Mouse (Mus musculus) CH12.LX (cell line): ENCODE results near the gene Fam219b. TPM values are rescaled to one million over a fixed set of nuclear protein-coding genes. Genes with fewer than 3 reads are reported as not detected.

Source experiments
- DNase-seq: peaks from one replicate; pipeline ENCODE4 v3.0.0-alpha.2; 2013; ENCODE audit errors: extremely low read depth
- H3K27ac ChIP-seq: 2 replicates; pipeline ENCODE4 v1.5.1; 2012; ENCODE audit warnings: low read depth, mild to moderate bottlenecking, control low read depth, moderate library complexity; ENCODE audit not compliant: insufficient read depth
- H3K27me3 ChIP-seq: replicated peaks from 2 replicates; pipeline ENCODE3; 2012; ENCODE audit warnings: inconsistent platforms
- H3K36me3 ChIP-seq, 2 experiments: replicated peaks in 1 of 2; 2 replicates each; pipeline versions ENCODE3 to v1.6.1; 2012; ENCODE audit warnings: inconsistent platforms in 1 of 2, low read length in 1 of 2, mild to moderate bottlenecking in 1 of 2, mixed read lengths in 1 of 2, moderate library complexity in 1 of 2; ENCODE audit not compliant: control insufficient read depth in 1 of 2, insufficient read depth in 1 of 2
- H3K4me1 ChIP-seq, 2 experiments: 2 replicates each; pipeline ENCODE4 v1.6.1; 2012; ENCODE audit warnings: inconsistent platforms in 1 of 2, moderate library complexity in 1 of 2; ENCODE audit not compliant: insufficient read depth in 2 of 2, control insufficient read depth in 1 of 2
- H3K4me2 ChIP-seq: 2 replicates; pipeline ENCODE4 v1.6.1; 2012; ENCODE audit warnings: low read depth, mild to moderate bottlenecking, control low read depth; ENCODE audit not compliant: poor library complexity, insufficient read depth, severe bottlenecking
- H3K4me3 ChIP-seq, 3 experiments: fragments of 150-350 bp in 1 of 3; sonication (generic) in 1 of 3; replicated peaks in 1 of 3; 2 replicates each; pipeline versions ENCODE3 to v1.5.1; 2011 to 2012; ENCODE audit warnings: low read depth in 2 of 3, low read length in 2 of 3, mild to moderate bottlenecking in 2 of 3, moderate library complexity in 2 of 3, control low read depth in 1 of 3, improper control_type of control experiment in 1 of 3, inconsistent platforms in 1 of 3, mixed read lengths in 1 of 3; ENCODE audit not compliant: poor library complexity in 1 of 3
- H3K79me2 ChIP-seq: replicated peaks from 2 replicates; pipeline ENCODE4 v1.6.1; 2012; ENCODE audit warnings: mild to moderate bottlenecking, moderate library complexity; ENCODE audit not compliant: control insufficient read depth, poor library complexity, insufficient read depth, severe bottlenecking; ENCODE audit errors: extremely low read depth
- H3K9ac ChIP-seq: 2 replicates; pipeline ENCODE4 v1.6.1; 2012; ENCODE audit warnings: low read depth, mild to moderate bottlenecking, control low read depth, moderate library complexity; ENCODE audit not compliant: insufficient read depth
- H3K9me3 ChIP-seq: replicated peaks from 2 replicates; pipeline ENCODE3; 2012; ENCODE audit warnings: low read length, inconsistent platforms, mixed read lengths
- BHLHE40 ChIP-seq: IDR thresholded peaks from 2 replicates; pipeline ENCODE4 v1.6.1; 2011; ENCODE audit warnings: mild to moderate bottlenecking, low read depth, low read length, improper control_type of control experiment
- CHD1 ChIP-seq: IDR thresholded peaks from 2 replicates; pipeline ENCODE4 v1.6.1; 2012; ENCODE audit warnings: low read depth, low read length, improper control_type of control experiment, inconsistent platforms
- CTCF ChIP-seq, 2 experiments: IDR thresholded peaks in 1 of 2; conservative IDR thresholded peaks in 1 of 2; 2 replicates each; pipeline ENCODE4 v1.5.1; 2011 to 2012; ENCODE audit warnings: low read depth in 2 of 2, low read length in 2 of 2, improper control_type of control experiment in 1 of 2, inconsistent platforms in 1 of 2, mild to moderate bottlenecking in 1 of 2, moderate library complexity in 1 of 2
- ETS1 ChIP-seq: conservative IDR thresholded peaks from 2 replicates; pipeline ENCODE4 v1.6.1; 2012; ENCODE audit warnings: low read depth, mild to moderate bottlenecking, inconsistent platforms, low read length, improper control_type of control experiment, moderate library complexity
- HCFC1 ChIP-seq: IDR thresholded peaks from 2 replicates; pipeline ENCODE4 v1.6.1; 2012; ENCODE audit warnings: low read depth, mild to moderate bottlenecking, inconsistent platforms, low read length, improper control_type of control experiment
- IRF4 ChIP-seq: IDR thresholded peaks from 2 replicates; pipeline ENCODE4 v1.6.1; 2014; ENCODE audit warnings: low read depth, mild to moderate bottlenecking, inconsistent platforms, low read length, improper control_type of control experiment
- JUND ChIP-seq: conservative IDR thresholded peaks from 2 replicates; pipeline ENCODE4 v1.6.1; 2011; ENCODE audit warnings: low read depth, low read length, improper control_type of control experiment
- KAT2A ChIP-seq: IDR thresholded peaks from 2 replicates; pipeline ENCODE4 v1.6.1; 2012; ENCODE audit warnings: low read length, improper control_type of control experiment, inconsistent platforms; ENCODE audit not compliant: insufficient replicate concordance
- MAX ChIP-seq: IDR thresholded peaks from 2 replicates; pipeline ENCODE4 v1.6.1; 2011; ENCODE audit warnings: low read length, improper control_type of control experiment
- MAZ ChIP-seq: IDR thresholded peaks from 2 replicates; pipeline ENCODE4 v1.6.1; 2012; ENCODE audit warnings: low read depth, mild to moderate bottlenecking, inconsistent platforms, low read length, improper control_type of control experiment, moderate library complexity
- MEF2A ChIP-seq: IDR thresholded peaks from 2 replicates; pipeline ENCODE4 v1.6.1; 2014; ENCODE audit warnings: low read depth, mild to moderate bottlenecking, inconsistent platforms, low read length, improper control_type of control experiment, borderline replicate concordance
- MYC ChIP-seq: IDR thresholded peaks from 2 replicates; pipeline ENCODE4 v1.6.1; 2011; ENCODE audit warnings: low read depth, mild to moderate bottlenecking, improper control_type of control experiment, low read length
- PAX5 ChIP-seq: IDR thresholded peaks from 2 replicates; pipeline ENCODE4 v1.6.1; 2012; ENCODE audit warnings: low read length, inconsistent platforms, mixed read lengths
- POLR2A ChIP-seq: IDR thresholded peaks from 2 replicates; pipeline ENCODE4 v1.6.1; 2011; ENCODE audit warnings: low read depth, mild to moderate bottlenecking, improper control_type of control experiment, low read length
- RCOR1 ChIP-seq: conservative IDR thresholded peaks from 2 replicates; pipeline ENCODE4 v1.6.1; 2012; ENCODE audit warnings: low read depth, mild to moderate bottlenecking, inconsistent platforms, low read length, improper control_type of control experiment
- SIN3A ChIP-seq: IDR thresholded peaks from 2 replicates; pipeline ENCODE4 v1.6.1; 2012; ENCODE audit warnings: low read length, improper control_type of control experiment, inconsistent platforms
- UBTF ChIP-seq: IDR thresholded peaks from 2 replicates; pipeline ENCODE4 v1.6.1; 2012; ENCODE audit warnings: low read depth, mild to moderate bottlenecking, inconsistent platforms, low read length, improper control_type of control experiment, moderate library complexity
- USF1 ChIP-seq: IDR thresholded peaks from 2 replicates; pipeline ENCODE4 v1.6.1; 2014; ENCODE audit warnings: low read depth, mild to moderate bottlenecking, inconsistent platforms, low read length, improper control_type of control experiment
- ZKSCAN1 ChIP-seq: IDR thresholded peaks from 2 replicates; pipeline ENCODE4 v1.6.1; 2012; ENCODE audit warnings: low read depth, inconsistent platforms, low read length, improper control_type of control experiment, borderline replicate concordance
- ZNF384 ChIP-seq: IDR thresholded peaks from 2 replicates; pipeline ENCODE4 v1.6.1; 2012; ENCODE audit warnings: low read depth, low read length, improper control_type of control experiment, inconsistent platforms
- dilution Hi-C: fragments of 300-500 bp; cut with MboI; formaldehyde crosslinking; loops from 2 replicates; pipeline ENCODE4 v1.14.3; 2020; ENCODE audit warnings: low sequenced_read_pairs; ENCODE audit not compliant: extremely low pct_unique_long_range_greater_than_20kb, extremely low pct_ligation_motif_present
- in situ Hi-C: fragments of 300-500 bp; cut with MboI; formaldehyde crosslinking; loops from 3 replicates; pipeline ENCODE4 v1.14.3; 2019; ENCODE audit warnings: low sequenced_read_pairs, low pct_ligation_motif_present, low pct_unique_long_range_greater_than_20kb, mixed read lengths
- polyA plus RNA-seq: library from polyadenylated mRNA; unstranded; fragments of >175 nt; gene quantifications from 2 replicates; pipeline ENCODE4 v1.2.1, GENCODE M21; 2012; ENCODE audit warnings: low read depth; ENCODE audit not compliant: insufficient read length
- total RNA-seq, 2 experiments: library from RNA; depleted of rRNA; stranded (reverse); fragments of 300-350 nt in 1 of 2; fragments of >200 nt in 1 of 2; gene quantifications; 2 replicates each; pipeline ENCODE4 v1.2.3; 2012 to 2014

The Fam219b gene
- total and polyA plus RNA-seq, 3 experiments: 8.3 to 10.6 (median 9.2) TPM

DNA sequence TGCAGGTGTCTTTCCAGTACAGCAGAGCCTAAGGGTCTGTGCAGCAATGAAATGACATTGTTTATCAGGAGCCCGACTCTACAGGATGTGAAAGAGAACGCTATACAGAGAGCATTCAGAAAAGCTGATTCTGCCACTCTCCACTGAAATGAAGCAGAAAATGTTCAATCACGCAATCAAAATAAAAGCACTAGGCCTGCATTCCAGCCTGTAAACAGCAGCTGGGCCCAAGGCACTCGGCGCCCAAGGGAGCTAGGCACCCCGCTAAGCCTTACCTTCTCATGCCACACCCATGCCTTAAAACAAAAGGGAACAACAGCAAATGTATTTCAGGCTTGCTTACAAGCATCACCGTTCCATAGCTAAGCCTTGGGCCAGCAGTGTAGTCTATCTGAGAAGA, 38.8 kb upstream of the Fam219b start:
- dilution Hi-C loops (no loop called here), in situ Hi-C loops (no loop called here)
- Histone ChIP-seq H3K9ac (no peak overlapping the region), H3K27ac (no peak overlapping the region), H3K4me3 (no peak overlapping the region), H3K36me3 (no peaks in the 10 kb centered on the region), H3K4me1 (peaks cover 0 to 3% of the 10 kb centered on the region in 2 experiments; a peak in 1 of 4 replicates), H3K27me3 (peaks cover 2% of the 10 kb centered on the region), H3K79me2 (no peaks in the 10 kb centered on the region), H3K9me3 (no peaks in the 10 kb centered on the region), H3K4me2 (no peak overlapping the region)
- TF ChIP-seq IRF4: no peak
- TF ChIP-seq RCOR1: no peak
- TF ChIP-seq POLR2A: no peak
- no peak for TF ChIP-seq HCFC1
- no peak for TF ChIP-seq ZNF384
- TF ChIP-seq UBTF: no peak
- no peak for TF ChIP-seq ZKSCAN1
- no peak for TF ChIP-seq SIN3A
- no peak for TF ChIP-seq ETS1
- TF ChIP-seq BHLHE40: no peak
- no peak for TF ChIP-seq PAX5
- no peak for TF ChIP-seq MEF2A
- DNase-seq: no peak

DNA sequence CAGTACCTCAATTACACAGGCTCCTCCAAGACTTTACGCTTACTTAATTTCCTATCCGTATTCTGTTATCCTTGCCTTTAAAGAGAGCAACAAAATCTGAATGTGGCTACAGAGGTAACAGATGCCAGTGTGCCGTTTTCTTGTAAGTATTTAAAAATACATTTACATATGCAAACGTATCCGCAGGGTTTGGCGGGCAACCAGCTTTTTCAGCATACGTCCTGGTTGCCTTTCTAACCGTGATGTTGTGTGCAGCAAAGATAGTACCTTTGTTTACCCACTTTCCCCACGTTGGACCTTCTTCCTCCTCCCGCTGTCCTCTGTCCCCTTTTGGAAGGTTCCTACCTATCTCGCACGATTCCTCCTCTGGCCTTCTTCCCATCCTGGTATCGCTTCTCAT, 35.9 kb upstream of the Fam219b start:
- Histone ChIP-seq H3K4me2 (0 out of 2 replicates have a peak overlapping the region, but pooled peaks have one; percentile 25), H3K79me2 (no peaks in the 10 kb centered on the region), H3K4me3 (no peak overlapping the region), H3K27me3 (peaks cover 2% of the 10 kb centered on the region), H3K4me1 (peaks cover 0 to 3% of the 10 kb centered on the region in 2 experiments; a peak in 1 of 4 replicates), H3K36me3 (peaks cover 0 to 8% of the 10 kb centered on the region in 2 experiments), H3K9ac (no peak overlapping the region), H3K9me3 (peaks cover 4% of the 10 kb centered on the region), H3K27ac (no peak overlapping the region)
- in situ Hi-C loops (loop anchor here (10.0 kb wide), 1 partner anchor 57 kb away; the partner anchor contains the start of gene Ppcdc), dilution Hi-C loops (no loop called here)
- TF ChIP-seq POLR2A (no peak), MAZ (no peak), USF1 (no peak), JUND (no peak), MAX (no peak), UBTF (no peak), MYC (no peak), CTCF (conservative IDR thresholded peaks at IDR 0.05 in 1 of 2, IDR thresholded peaks at IDR 0.05 in 1 of 2; ENCODE audit: low read depth in 2 of 2, low read length in 2 of 2) (no peak), CHD1 (no peak), KAT2A (no peak)
- no peak for DNase-seq
